Mouse (Mus musculus) frontal cortex, postnatal 10 days (tissue): ENCODE data around the gene Olfr26.
"Not testable (repeated sequence)": the region's sequence is repeated elsewhere in the genome, so short reads cannot be mapped to it uniquely, and the experiment has no call there.

Experiments
- DNase-seq, 2 experiments: peaks; one replicate each; pipeline ENCODE4 v3.0.0; 2022; ENCODE audit warnings: low spot score in 2 of 2, mixed read lengths in 1 of 2

Olfr26 gene

GRCm38 (mm10) chr9:38854760-38855159, at the start of gene Olfr26:
Gene Olfr26, plus strand, starts transcription at chr9:38855060.
- DNase-seq, result no peak

- DNase-seq, result no peak
These were observed 49.2 kb upstream of the Olfr26 start for GRCm38 (mm10) chr9:38805696-38806095.

DNA sequence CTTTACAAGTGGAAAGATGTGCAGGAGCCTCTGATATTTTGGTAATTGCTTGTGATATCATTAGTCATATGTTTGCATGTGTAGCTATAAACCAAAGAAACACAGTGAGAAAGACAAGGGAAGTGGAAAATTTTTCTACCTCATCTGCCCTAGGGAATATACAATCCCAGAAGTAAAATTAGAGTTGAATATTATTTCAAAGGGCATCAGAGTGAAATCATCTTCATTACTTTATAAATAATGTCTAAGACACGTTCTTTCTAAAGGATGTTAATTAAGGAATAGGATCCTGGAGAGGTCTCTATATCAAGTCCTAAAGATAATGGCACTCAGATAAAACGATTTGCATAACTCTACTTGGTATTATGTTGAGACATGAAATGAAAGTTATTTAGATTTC, 40.5 kb upstream of the Olfr26 start, which contains the start of gene Olfr922:
TSS of gene Olfr922 (plus strand) at position 301 of the 400 bp plus-strand sequence.
- DNase-seq, result no peak

DNA sequence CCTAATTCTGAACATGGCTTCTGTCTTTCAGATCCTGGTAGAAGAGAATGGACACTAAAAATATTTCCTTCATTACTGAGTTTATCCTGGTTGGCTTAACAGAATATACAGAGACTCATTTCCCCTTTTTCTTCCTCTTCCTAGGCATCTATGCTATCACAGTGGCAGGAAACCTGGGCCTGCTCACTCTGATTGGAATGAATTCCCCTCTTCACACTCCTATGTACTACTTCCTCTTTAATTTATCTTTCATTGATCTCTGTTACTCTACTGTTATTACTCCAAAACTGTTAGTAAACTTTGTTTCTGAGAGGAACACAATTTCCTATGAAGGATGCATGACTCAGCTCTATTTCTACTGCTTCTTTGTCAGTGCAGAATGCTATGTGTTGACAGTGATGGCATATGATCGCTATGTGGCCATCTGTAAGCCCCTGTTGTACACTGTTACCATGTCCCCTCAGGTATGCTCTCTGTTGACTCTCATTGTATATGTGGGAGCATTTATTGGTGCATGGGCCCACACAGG, 39.3 kb upstream of the Olfr26 start:
- DNase-seq, result no peak

GRCm38 (mm10) chr9:38826245-38826644, 28.6 kb upstream of the Olfr26 start, which contains the start of gene Olfr923:
Gene Olfr923, plus strand, starts transcription at chr9:38826545.
- DNase-seq, result no peak

DNA sequence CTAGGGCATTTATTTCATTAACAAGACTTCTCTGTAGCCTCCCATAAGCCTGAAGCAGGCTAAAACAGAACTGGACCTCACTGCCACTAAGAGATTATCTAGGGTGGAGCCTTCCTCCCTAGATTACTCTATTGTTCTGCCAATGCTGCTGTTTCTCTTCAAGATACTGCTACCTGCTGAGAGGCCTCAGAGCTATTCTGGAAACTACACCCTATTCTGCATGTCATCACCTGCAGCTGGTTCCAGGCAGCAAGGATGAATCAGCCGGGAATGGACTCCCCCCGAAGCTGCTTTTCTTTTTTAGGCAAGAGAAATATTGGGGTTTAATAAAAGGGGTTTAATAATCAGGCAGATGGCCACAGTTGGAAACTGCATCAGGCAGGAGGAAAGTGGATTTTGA, 21.8 kb upstream of the Olfr26 start:
- DNase-seq, result no peak

DNA sequence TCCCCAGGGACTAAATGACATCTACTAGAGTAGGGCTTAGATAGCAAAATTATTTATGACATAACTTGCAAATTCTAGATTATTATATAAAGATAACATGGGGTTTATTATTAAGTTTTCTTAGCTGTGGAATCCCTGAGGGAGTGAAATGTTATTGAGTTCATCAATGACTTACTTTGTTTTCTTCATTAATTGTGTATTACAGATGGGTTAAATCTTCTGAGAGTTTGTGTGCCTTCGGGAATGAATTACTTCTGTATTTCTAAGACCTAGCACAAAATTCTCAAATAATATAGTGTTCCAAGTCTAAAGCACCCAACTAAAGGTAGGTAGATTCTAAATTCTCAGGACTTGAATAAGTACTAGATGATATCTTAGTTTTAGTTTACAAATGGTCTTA, 10.7 kb upstream of the Olfr26 start, which contains the start of gene Olfr924:
TSS of gene Olfr924 (plus strand) at position 301 of the 400 bp plus-strand sequence.
- DNase-seq, result no peak

DNA sequence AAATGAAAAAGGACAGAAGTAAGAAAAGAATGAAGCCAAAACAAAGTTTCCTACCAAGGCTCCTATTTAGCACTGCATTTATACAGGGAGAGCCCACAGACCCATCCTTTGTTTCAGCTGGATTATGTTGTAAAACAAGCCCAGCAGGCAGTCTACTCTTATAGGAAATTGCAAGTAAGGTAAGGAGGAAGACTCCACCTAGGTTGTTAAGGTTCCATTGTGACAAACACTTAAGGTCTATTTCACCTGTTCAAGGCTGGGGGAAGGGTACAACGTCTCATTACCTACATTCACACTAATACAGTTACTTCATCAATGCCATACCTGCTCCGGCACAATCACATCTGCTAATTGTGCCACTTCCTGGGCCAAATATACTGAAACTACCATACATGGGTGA, 20.0 kb downstream of the Olfr26 start:
- not testable (repeated sequence) for DNase-seq

DNA sequence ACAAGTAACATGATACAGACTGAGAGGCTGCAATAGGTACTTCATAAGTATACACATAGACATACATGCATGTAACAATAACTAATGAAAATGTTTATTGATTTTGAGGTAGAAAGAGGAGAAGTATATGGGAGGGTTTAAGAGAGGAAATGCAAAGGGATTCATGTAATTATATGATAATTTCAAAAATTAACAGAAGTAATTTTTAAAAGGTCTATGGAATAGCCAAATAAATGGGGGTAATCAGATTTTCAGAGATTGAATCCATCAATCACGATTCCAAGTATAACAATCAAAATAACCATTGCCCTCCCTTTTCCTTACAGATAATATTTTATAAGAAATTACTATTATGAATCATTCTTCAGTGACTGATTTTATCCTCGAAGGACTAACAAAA, 22.0 kb downstream of the Olfr26 start, which contains the start of gene Olfr926:
TSS of gene Olfr926 (plus strand) at position 301 of the 400 bp plus-strand sequence.
- DNase-seq, result no peak
